Mouse (Mus musculus) ES-Bruce4 (cell line): ENCODE measurements at regions not wholly inside any gene's neighbourhood (a gene's known extent, or its start where the extent isn't known, plus 50 kb on each side); places are given as distances from the start of the nearest gene placed in this dataset.

Source experiments
- CTCF ChIP-seq: IDR thresholded peaks from one replicate; pipeline ENCODE4 v1.8.1; 2011; ENCODE audit warnings: low read depth, low read length
- EP300 ChIP-seq: IDR thresholded peaks from 2 replicates; pipeline ENCODE4 v1.6.1; 2011; ENCODE audit warnings: low read depth, low read length; ENCODE audit not compliant: insufficient read depth
- POLR2A ChIP-seq: IDR thresholded peaks from one replicate; pipeline ENCODE4 v1.8.1; 2011; ENCODE audit warnings: low read length; ENCODE audit not compliant: insufficient read depth

DNA sequence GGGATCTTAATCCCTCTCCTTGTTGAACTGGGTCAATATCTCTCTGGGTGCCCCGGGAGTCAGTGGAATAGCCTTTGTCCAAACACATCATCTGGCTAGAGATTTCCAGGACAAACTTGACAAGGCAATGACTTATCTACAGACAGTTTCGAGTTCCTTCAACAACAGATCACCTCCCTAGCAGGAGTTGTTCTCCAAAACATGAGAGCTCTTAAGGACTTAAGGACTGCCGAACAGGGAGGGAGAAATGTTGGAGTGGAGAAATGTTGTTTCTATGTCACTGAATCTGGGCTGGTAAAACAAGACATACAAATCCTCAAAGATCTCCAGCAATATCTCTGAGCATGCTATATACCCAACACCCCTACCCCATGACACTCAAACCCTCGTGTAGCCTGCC lies 59.7 kb upstream of the Cox10 start:
- no peak for TF ChIP-seq CTCF
- no peak for TF ChIP-seq EP300
- no peak for TF ChIP-seq POLR2A
